Mouse (Mus musculus) forelimb bud, embryonic 11.5 days (tissue): ENCODE data around the gene Adgrl3.

Experiments used
- DNase-seq: peaks from one replicate; pipeline ENCODE4 v3.0.0-alpha.2; 2012; ENCODE audit warnings: low read depth, low spot score

Adgrl3 gene

GRCm38 (mm10) chr5:81019590-81020254 is at the start of gene Adgrl3:
TSS of gene Adgrl3 (plus strand) at chr5:81020138.
- peak; percentile 83 for DNase-seq

DNA sequence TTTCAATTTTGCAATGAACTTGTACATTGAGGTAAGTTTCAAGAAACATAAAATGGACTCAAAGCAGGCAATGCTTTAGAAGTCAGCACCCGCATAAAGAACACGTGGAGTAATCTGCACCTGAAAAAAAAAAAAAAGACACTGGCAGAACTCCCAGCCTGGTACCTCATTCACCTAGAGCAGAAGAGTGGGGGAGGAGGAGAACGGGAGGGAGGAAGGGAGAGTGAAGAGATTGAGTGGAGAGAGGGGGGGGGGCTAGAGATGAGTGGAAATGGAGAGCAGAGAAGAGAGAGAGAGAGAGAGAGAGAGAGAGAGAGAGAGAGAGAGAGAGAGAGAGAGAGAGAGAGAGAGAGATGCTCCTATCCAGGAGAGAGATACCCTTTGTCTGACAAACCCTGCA is 772 bp upstream of the Adgrl3 start:
- DNase-seq: no peak

- peak; percentile 62 for DNase-seq
These were observed 505 bp downstream of the Adgrl3 start for GRCm38 (mm10) chr5:81020281-81021005.

DNA sequence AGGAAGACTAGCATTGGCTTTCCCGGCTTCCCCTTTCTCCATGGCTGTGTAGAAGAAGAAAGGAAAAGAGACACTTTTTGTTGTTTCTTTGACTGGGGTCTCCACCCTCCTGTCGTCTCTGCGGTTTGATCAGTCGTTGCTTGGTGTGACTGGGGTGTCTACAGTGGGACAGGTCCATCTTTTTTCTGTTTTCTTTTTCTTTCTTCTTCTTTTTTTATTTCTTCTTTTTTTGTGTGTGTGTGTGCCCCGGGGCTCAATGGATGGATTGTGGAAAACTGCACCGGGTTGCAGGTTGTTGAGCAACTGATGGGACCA is 1.0 kb downstream of the Adgrl3 start:
- no peak for DNase-seq

GRCm38 (mm10) chr5:81021331-81021863 is 1.5 kb downstream of the Adgrl3 start:
- DNase-seq: no peak

GRCm38 (mm10) chr5:81021864-81022305 is 1.9 kb downstream of the Adgrl3 start:
- DNase-seq: no peak

DNA sequence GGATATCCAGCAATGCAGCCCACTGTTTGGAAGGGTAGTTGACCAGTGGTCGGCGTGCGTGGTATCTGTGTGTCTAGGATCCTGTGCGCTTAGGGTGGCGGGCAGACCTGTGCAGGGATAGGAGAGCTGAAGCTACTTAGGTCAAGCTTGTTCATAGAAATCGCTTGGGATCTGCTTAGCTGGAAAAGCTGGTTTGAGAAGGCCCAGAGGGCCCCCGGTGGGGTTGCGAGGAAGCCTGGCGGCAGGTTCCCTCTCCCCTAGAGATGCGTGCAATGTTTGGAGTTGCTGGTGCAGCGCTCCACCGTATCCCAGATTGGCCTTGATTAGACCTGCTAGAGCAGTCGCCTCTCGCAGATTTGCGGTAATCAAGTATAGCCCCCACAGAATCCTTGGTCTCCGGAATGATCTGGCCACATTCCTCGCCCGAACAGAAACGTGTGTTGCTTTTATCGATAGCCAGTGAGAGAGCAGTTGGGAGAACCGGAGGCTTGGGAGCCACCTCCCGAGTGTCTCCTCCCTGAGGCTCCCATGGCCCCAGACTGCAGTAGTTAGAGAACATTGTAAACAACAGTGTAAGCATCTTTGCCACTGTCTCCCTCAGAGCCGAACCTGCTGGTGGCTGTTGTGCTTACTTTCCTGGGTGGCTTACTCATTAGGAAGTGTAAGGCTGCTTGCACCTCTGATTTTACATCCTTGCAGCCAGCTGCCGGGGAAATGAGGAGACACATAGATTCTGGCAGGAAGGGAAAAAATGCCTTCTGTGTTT is 2.6 kb downstream of the Adgrl3 start:
- no peak for DNase-seq

DNA sequence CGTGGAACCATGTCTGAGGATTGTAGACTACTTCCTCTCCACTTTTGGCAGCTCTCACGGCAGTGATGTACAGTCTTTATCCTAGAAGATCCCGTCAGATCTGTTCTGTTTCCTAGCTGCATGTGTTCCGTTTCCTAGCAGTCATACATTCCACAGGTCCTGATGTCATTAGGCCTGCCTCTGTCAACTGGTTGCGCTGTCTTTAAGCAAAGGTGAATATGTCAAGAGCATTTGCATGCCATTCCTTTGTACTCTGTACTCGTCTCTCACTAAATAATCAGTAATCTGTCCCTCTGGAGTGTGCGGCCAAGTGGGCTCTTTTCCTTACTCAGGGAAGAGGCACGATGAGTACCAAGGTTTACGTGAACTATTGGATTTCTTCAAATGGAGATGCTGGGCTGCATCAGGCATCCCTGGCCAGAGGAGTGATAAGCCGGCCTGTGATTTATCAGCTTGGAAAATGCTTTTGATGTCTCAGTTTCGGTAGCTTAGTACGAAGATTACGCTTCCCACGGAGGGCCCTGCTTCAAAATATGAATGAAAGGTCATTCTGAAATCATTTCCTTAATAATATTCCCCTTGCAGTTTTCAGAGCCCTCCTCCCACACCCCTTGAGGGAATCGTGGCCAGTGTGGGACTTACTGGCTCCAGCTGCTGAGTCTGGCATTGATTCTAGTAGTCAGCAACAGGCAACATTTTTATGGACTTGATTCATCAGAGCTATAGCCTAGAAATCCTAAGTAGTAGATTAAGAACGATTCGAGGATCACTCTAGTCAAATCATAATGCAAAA is 4.2 kb downstream of the Adgrl3 start:
- no peak for DNase-seq

GRCm38 (mm10) chr5:81028875-81029274 is 8.9 kb downstream of the Adgrl3 start:
- no peak for DNase-seq

- DNase-seq: no peak
These were observed 17.2 kb downstream of the Adgrl3 start for GRCm38 (mm10) chr5:81037091-81037490.

DNA sequence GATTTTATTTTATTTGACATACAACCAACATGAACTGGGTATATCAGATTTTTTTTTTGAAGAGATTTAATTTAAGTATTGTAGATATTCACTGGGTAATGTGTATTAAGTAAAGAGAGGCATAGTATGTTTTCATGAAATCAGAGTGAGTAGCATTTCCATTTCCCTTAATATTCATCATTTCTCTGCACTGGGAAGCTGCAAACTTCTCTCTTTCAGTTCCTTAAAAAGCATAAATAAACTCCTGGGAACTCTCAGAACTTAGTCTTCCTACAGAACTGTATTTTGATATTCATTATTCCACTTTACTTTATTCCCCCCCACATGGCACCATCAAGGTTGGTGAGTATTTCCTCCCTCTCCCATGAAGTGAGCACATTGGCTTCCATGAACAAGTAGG is 23.9 kb downstream of the Adgrl3 start:
- DNase-seq: no peak

DNA sequence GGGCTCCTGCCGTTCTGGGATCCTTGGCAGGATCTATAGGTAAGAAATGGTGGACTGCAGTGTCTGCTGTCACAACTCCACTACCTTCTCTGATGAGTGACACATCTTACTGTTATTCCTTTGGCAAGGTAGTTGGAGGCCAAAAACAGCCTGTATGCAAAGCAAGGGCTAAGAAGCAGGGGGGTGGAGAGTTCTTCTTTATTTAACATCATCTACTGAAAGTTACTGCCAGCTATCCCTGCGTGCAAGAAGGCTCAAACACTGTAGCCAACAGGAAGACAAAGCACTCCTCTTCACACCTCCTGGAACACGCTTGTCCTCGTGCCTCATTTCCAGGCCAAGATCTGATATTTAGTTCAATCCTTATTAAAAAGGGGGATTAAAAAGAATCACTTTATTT is 26.2 kb downstream of the Adgrl3 start:
- DNase-seq: no peak

DNA sequence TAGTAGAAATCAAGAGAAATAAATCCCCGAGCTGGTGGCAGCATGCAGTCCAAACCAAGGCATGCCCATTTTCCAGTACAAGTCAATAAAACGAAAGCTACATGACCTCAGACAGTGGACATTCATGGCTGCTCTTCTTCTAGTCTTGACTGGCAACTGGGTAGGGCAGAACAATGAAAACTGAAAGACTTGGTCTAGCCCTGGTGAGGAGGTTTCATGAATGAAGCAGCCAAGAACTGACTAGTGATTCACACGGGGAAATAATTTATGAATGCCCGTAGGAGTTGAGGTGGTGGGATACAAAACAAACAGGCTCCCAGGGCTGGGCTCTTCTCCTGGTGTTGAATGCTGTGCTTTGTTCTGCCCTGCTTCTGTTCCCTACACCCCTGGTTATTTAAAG is 34.7 kb downstream of the Adgrl3 start:
- DNase-seq: no peak

GRCm38 (mm10) chr5:81055253-81055652 is 35.3 kb downstream of the Adgrl3 start:
- no peak for DNase-seq

GRCm38 (mm10) chr5:81058122-81058521 is 38.2 kb downstream of the Adgrl3 start:
- no peak for DNase-seq

DNA sequence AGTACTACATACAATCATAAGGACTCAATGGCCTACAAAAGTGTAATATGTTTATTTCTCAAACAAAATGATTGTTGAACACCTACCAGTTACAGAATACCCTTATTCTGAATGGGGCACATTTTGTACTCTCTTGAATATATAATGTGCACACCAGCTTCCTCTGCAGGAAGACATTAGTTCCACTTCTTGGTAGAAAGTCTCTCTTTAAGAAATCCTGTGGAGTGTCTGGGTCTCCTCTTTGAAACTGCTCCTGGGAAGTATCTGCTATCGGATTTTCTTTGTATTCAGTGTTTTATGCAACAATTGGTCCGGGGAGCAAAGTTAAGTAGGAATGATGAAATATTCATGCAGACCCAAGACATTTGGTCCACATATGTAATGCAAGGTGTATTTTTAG is 41.0 kb downstream of the Adgrl3 start:
- no peak for DNase-seq

GRCm38 (mm10) chr5:81061386-81061785 is 41.4 kb downstream of the Adgrl3 start:
- no peak for DNase-seq

DNA sequence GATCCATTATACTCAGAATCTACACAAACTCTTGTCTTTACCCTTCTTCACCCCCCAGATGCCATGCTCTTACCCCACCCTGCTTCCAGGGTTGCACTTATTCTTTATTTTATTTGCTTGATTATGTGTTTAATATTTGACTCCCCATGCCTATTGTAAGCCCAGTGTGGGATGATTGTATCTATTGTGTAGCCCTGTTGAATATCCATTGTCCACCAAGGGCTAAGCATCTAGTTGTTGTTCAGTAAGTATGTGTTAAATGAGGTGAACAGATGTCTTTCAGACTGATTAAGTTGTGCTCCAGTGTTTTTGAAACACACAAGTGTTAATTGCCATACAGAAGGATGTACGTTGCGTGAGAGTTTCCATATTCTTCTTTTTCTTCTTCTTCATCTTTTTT is 44.1 kb downstream of the Adgrl3 start:
- no peak for DNase-seq

DNA sequence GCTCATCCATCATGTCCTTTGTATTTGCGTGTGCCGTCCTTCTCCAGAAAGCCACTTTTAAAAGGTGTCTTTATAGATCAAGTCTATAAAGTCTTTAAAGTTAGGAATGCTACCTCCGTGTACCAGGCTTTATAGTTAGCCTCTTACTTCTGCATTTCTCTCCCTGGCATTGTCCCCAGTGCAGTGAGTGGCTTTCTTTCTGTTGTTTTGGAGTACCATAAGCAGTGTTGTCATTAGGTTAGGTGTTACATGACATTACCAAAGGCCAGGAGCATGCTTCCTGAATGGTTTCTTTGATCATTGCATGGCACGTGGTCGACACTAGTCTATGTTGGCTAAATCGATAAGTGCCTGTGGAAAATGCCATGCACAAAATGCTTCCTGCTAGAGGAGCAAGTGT is 48.2 kb downstream of the Adgrl3 start:
- DNase-seq: no peak

- no peak for DNase-seq
These were observed 48.9 kb downstream of the Adgrl3 start for GRCm38 (mm10) chr5:81068839-81069238.

GRCm38 (mm10) chr5:81072888-81073287 is 53.0 kb downstream of the Adgrl3 start:
- no peak for DNase-seq

GRCm38 (mm10) chr5:81073875-81074274 is 53.9 kb downstream of the Adgrl3 start:
- no peak for DNase-seq
